Mouse (Mus musculus) liver, postnatal 0 days (tissue): ENCODE results near the gene Lrrc4c.

ENCODE experiments used
- CTCF ChIP-seq: sonication (generic); IDR thresholded peaks from 2 replicates; pipeline ENCODE4 v1.5.1; 2016; ENCODE audit warnings: antibody characterized with exemption, low read depth
- EP300 ChIP-seq: IDR thresholded peaks from 2 replicates; pipeline ENCODE4 v1.6.1; 2016; ENCODE audit warnings: antibody characterized with exemption, low read depth, mild to moderate bottlenecking

GRCm38 (mm10) chr2:96337354-96337753 is 19.4 kb downstream of the Lrrc4c start:
- TF ChIP-seq CTCF, result peak; percentile 34; the same call in 1 of the 2 replicates
- no peak for TF ChIP-seq EP300
